Mouse (Mus musculus) small intestine, adult 2 months (tissue): ENCODE results near the gene Bola1.

ENCODE experiments used
- CTCF ChIP-seq: fragments of 200-500 bp; IDR thresholded peaks from 2 replicates; pipeline ENCODE4 v1.5.1; 2012; ENCODE audit warnings: low read depth, mild to moderate bottlenecking, control low read depth, inconsistent platforms, low read length, moderate library complexity, mixed read lengths; ENCODE audit not compliant: insufficient replicate concordance, insufficient read length; ENCODE audit errors: extremely low read depth
- POLR2A ChIP-seq: fragments of 200-500 bp; IDR thresholded peaks from 2 replicates; pipeline ENCODE4 v1.6.1; 2012; ENCODE audit warnings: low read depth, mild to moderate bottlenecking, control low read depth, inconsistent platforms, low read length, moderate library complexity

- no peak for TF ChIP-seq CTCF
- no peak for TF ChIP-seq POLR2A
These were observed 15.4 kb upstream of the Bola1 start for GRCm38 (mm10) chr3:96234914-96235313.
